9 mouse cellular contexts compared by ENCODE assay signal in the genomic region with DNA sequence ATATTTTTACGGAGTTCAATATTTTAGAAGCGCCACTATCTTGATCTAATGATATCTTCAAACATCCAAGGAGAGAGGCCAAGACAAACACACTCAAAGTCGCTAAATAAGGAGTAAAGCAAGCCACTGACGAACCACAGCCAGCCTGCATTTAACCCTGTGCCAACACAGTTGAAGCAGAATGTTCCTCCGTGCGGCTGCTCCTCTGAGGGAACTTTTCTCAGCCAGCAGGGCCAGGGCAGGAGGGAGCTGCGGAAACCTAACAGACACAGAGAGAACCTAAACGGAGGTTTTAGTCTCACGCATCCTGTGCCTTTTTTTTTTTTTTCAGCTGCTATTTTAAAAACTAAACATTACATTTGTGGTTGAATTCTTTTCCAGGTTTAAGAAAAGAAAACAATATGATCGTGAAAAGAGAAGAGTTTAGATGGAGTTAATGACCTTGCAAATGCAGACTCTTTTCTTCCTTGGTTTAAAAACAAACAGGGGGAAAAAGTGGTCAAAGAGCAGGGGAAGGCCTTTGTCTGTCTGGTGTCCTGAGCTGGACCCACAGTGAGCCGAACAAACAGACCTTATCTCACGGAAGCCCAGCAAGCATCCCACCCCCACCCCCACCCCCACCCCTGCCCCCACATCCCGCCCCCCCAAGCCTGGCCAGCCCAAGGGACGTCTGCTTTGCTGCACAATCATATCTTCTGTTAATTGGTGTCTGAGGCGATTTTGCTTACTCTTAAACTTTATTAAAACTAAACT. TPM values are rescaled to one million over a fixed set of nuclear protein-coding genes. Genes with fewer than 3 reads are reported as not detected.
DNase-seq lines count a peak whose midpoint lies in the region; ATAC-seq and TF ChIP-seq lines count a peak whose summit lies in the region.
"Had no signal": no experiment of that assay in that cellular context is flagged by ENCODE, and none has a peak within 500 bp of the region (broad histone marks: within the 10 kb centered on the region; RNA-seq: fewer than 3 reads in every experiment).

No protein-coding gene starts in this region.

- H3K4me2 ChIP-seq in kidney, postnatal 0 days (ENCODE audit: low read length): no peak overlapping the region
- H3K4me2 ChIP-seq in limb, embryonic 15.5 days: no peak overlapping the region
- no peak overlapping the region for H3K4me2 ChIP-seq in stomach, postnatal 0 days (replicated peaks; ENCODE audit: low read depth)

- H3K36me3 ChIP-seq in kidney, postnatal 0 days (ENCODE audit: insufficient read depth, low read length): no peaks in the 10 kb centered on the region
- no peaks in the 10 kb centered on the region for H3K36me3 ChIP-seq in limb, embryonic 15.5 days
- no peaks in the 10 kb centered on the region for H3K36me3 ChIP-seq in stomach, postnatal 0 days (ENCODE audit: control insufficient read depth, insufficient read depth, low read length)

- no peaks in the 10 kb centered on the region for H3K27me3 ChIP-seq in kidney, postnatal 0 days (ENCODE audit: insufficient read depth, low read length)
- no peaks in the 10 kb centered on the region for H3K27me3 ChIP-seq in limb, embryonic 15.5 days
- no peaks in the 10 kb centered on the region for H3K27me3 ChIP-seq in stomach, postnatal 0 days (ENCODE audit: control insufficient read depth, insufficient read depth, low read length)

- ATAC-seq in kidney, postnatal 0 days (replicated peaks; ENCODE audit: low FRiP score, low read depth): no peak
- no peak for ATAC-seq in limb, embryonic 15.5 days (ENCODE audit: insufficient number of reproducible peaks, low FRiP score, low TSS enrichment, low read depth)
- no peak for ATAC-seq in stomach, postnatal 0 days (ENCODE audit: low FRiP score, low TSS enrichment)
- ATAC-seq in granulocyte monocyte progenitor cell, adult 5-6 weeks (replicated peaks; ENCODE audit: poor library complexity, severe bottlenecking): no peak
- no peak for ATAC-seq in inflammation-experienced regulatory T-cells, adult 6 months
- ATAC-seq: midbrain, embryonic 16.5 days had no signal

- WGBS in kidney, postnatal 0 days: 28% methylated on average over 15 of the region's 15 CpGs
- 35% methylated on average over 15 of the region's 15 CpGs for WGBS in limb, embryonic 15.5 days
- 25% methylated on average over 15 of the region's 15 CpGs for WGBS in stomach, postnatal 0 days

- H3K27ac ChIP-seq in kidney, postnatal 0 days: peak overlapping the region; percentile 62
- H3K27ac ChIP-seq in limb, embryonic 15.5 days: peak overlapping the region; percentile 35; the same call in 1 of the 2 replicates
- 0 out of 2 replicates have a peak overlapping the region, but pooled peaks have one; percentile 31 for H3K27ac ChIP-seq in stomach, postnatal 0 days (replicated peaks)

- H3K9ac ChIP-seq in kidney, postnatal 0 days (ENCODE audit: low read depth, low read length): 0 out of 2 replicates have a peak overlapping the region, but pooled peaks have one; percentile 0
- H3K9ac ChIP-seq in limb, embryonic 15.5 days: no peak overlapping the region
- H3K9ac ChIP-seq in stomach, postnatal 0 days (ENCODE audit: low read length): no peak overlapping the region

- no peaks in the 10 kb centered on the region for H3K4me1 ChIP-seq in kidney, postnatal 0 days (replicated peaks; ENCODE audit: insufficient read depth, low read length)
- no peaks in the 10 kb centered on the region for H3K4me1 ChIP-seq in limb, embryonic 15.5 days
- H3K4me1 ChIP-seq in stomach, postnatal 0 days (replicated peaks; ENCODE audit: control insufficient read depth, insufficient read depth): no peaks in the 10 kb centered on the region

- no peaks in the 10 kb centered on the region for H3K9me3 ChIP-seq in kidney, postnatal 0 days (replicated peaks; ENCODE audit: low read length)
- H3K9me3 ChIP-seq in limb, embryonic 15.5 days: no peaks in the 10 kb centered on the region
- no peaks in the 10 kb centered on the region for H3K9me3 ChIP-seq in stomach, postnatal 0 days (ENCODE audit: control insufficient read depth, low read length)

- DNase-seq in kidney, postnatal 0 days (ENCODE audit: low spot score): no peak
- no peak for DNase-seq in kidney, adult 8-10 months
- DNase-seq in embryo, embryonic 9.5 days (ENCODE audit: extremely low spot score): peak; percentile 24
- no peak for DNase-seq in stomach, postnatal 0 days (ENCODE audit: low spot score)
- no peak for DNase-seq in cerebellum, adult 9-11 months

- no peak for TF ChIP-seq EP300 in stomach, postnatal 0 days (optimal IDR thresholded peaks at IDR 0.05)

- H3K4me3 ChIP-seq in kidney, postnatal 0 days (replicated peaks; ENCODE audit: low read depth, low read length): no peak overlapping the region
- no peak overlapping the region for H3K4me3 ChIP-seq in limb, embryonic 15.5 days
- H3K4me3 ChIP-seq in stomach, postnatal 0 days (ENCODE audit: low read depth, low read length): no peak overlapping the region

- TF ChIP-seq CTCF in kidney, postnatal 0 days (IDR thresholded peaks at IDR 0.05; ENCODE audit: low read depth): no peak
- no peak for TF ChIP-seq CTCF in stomach, postnatal 0 days (IDR thresholded peaks at IDR 0.05; ENCODE audit: low read depth)

RNA-seq across cellular contexts. Expression of a gene that starts 15.0 kb away (rescaled TPM):
- 1,975 and 1,980 TPM in 2 replicates for polyA plus RNA-seq in kidney, postnatal 0 days (2015; fragmentation: Nextera tagmentation; extraction: Ambion mirVana)
- 1,189 and 1,299 TPM in 2 replicates for polyA plus RNA-seq in limb, embryonic 15.5 days (2015; fragmentation: Nextera tagmentation; extraction: Ambion mirVana)
- 1,381 and 1,408 TPM in 2 replicates for polyA plus RNA-seq in stomach, postnatal 0 days (2015; fragmentation: Nextera tagmentation; extraction: Ambion mirVana)
- 834 and 975 TPM in 2 replicates for total RNA-seq in granulocyte monocyte progenitor cell, adult 5-6 weeks (2014; fragmentation: Nextera tagmentation)
- total RNA-seq in granulocyte monocyte progenitor cell, adult 5-6 weeks (2017): 1,023 and 1,048 TPM in 2 replicates
- polyA plus RNA-seq in inflammation-experienced regulatory T-cells, adult 6 months (2017; shearing (Covaris generic)): 1,000 to 10,000 TPM in 2 of 3 experiments, 100 to 1,000 TPM in 1; 933 to 1,139 (median 1,095) TPM
